Mouse (Mus musculus): ENCODE data around the gene Ubash3a. TPM values are rescaled to one million over a fixed set of nuclear protein-coding genes. Genes with fewer than 3 reads are reported as not detected.
"Not testable (repeated sequence)": the region's sequence is repeated elsewhere in the genome, so short reads cannot be mapped to it uniquely, and the experiment has no call there.

Gene Ubash3a
- polyA plus RNA-seq, 3 experiments from 2014 or later = 224 to 328 (median 255) TPM

DNA sequence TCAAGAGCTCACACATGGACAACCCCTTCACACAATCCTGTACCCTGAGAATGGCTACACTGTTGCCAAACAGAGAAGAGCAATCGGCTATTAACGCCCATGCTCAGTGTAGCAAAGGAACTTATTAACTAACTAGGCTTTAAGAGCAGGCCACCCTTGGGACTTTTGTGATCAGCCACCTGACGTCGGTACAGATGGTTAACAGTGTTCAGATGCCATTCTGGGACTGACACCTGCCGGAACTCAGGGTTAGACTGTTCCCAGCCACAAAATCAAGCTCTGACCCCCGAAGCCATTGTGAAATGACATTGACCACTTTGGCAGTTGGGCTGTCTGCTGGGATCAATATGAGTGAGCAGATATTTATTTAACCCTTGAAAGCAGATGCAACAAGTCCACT, 53.7 kb downstream of the Ubash3a start:
- ATAC-seq = no peak

GRCm38 (mm10) chr17:31262715-31263114, 55.0 kb downstream of the Ubash3a start:
- no peak for ATAC-seq

DNA sequence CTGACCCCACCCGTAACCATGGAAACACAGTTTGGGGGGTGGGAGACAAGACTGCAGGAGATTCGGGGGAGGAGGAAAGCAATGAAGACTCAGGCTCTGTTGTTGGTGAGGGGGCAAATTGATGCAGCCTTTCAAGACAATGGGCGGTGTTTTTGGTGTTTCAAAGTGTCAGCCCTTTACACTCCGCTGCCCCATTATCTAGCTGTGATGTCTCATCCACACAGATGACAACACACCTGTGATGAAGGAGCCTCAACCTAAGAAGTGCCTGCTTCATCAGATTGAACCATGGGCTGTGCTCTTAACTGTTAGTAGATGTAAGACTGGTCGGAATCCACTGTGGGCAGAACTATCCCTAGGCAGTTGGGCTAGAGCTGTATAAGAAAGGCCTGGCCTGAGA, 56.1 kb downstream of the Ubash3a start:
- no peak for ATAC-seq

DNA sequence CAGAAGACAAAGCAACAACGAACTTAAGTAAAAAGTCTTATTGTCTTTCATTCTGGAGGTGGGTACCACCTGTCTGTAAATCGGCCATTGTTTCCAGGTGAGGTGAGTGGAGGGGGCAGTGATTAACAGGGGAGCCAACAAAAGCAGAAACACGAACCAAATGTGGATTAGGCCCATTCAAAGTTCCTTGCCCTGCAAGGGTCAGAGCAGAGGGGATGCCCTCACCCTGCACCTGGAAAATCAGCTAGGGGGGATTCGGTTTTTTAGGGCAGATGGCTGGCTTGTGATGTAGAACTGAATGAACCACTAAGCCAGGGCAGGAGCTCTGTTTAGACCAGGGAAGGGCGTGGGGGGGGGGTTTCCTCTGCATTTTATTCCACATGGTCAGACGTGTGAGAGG, 56.7 kb downstream of the Ubash3a start:
- ATAC-seq = no peak

DNA sequence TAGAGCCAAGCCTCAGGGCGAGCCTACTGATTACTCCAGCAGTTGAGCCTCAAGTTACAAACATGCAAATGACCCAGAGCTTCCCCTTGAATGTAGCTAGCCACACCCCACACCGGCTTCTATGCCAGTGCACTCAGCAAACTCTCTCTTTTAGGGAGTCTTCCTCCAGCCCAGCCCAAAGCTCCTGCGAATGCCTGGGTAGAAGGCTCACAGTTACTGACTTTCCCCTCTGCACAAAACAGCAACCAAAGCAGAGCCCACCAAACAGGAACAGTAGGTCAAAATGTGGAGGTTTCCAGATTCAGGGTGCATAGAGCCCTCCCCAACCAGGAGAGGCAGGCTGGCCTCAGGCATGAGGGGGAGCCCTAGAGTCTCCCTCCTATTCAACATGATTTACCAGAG, 57.5 kb downstream of the Ubash3a start:
- no peak for ATAC-seq

DNA sequence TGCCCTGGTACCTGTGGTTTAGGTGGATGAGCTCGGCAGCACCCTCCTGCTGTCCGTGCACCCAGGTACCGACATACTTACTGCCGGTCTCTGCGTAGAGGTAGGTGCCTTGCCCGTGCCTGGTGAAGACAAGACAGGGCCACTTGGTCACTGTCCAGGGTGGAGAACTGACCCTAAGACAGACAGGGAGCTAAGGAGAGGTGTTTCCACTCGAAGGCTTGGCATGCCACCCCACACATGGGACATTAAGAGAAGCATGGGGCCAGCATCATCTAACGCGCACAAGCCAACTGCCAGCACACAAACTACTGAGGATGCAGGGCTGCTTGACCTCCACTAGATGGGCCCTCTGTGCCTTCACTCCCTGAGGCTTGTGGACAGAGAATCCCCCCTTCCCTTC, 58.2 kb downstream of the Ubash3a start:
- no peak for ATAC-seq

GRCm38 (mm10) chr17:31266321-31266950, 58.8 kb downstream of the Ubash3a start:
- no peak for ATAC-seq

DNA sequence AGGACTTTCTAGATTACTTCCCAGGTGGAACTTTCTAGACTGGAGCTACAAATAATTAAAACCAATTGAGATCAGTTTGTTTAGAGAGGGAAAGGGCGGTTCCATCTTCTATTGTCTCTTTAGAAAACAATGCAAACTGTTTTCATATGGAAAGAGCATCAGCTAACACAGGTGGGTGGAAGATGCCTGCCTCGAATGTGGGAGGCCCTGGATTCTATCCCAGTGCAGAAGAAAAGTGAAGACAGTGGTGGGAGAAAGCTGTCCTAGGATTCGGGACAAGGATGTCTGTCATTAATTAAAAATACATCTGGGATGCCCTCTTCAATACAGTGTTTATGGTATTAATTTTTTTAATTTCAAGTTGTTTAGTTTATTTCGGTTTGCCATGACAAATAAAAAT, 59.5 kb downstream of the Ubash3a start:
- ATAC-seq = no peak

GRCm38 (mm10) chr17:31267603-31268002, 59.9 kb downstream of the Ubash3a start:
- ATAC-seq = no peak

DNA sequence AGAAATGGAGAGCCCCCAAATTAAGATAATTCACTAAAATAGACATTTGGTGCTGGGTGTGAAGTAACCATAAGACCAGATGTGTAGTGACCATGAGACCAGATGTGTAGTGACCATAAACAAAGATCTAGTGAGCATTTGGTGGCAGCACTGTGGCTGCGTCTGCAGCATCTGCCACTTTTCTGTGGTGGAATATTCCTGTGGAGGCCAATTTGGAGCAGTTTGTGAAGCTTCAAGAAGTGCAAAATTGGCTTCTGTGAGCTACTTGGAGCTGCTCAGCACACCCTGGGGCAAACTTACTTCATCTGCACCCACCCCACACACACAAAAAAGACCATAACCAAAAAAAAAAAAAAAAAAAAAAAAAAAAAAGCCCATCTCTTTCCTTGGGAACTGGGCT, 60.3 kb downstream of the Ubash3a start:
- ATAC-seq = no peak

DNA sequence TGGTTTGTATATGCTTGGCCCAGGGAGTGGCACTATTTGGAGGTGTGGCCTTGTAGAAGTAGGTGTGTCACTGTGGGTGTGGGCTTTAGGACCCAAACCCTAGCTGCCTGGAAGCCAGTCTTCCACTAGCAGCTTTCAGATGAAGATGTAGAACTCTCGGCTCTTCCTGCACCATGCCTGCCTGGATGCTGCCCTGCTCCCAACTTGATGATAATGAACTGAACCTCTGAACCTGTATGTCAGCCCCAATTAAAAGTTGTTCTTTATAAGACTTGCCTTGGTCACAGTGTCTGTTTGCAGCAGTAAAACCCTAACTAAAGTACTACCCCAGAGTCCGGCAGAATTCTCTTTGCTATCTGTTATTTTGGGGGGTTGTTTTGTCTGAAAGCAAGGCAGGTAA, 62.1 kb downstream of the Ubash3a start:
- no peak for ATAC-seq

DNA sequence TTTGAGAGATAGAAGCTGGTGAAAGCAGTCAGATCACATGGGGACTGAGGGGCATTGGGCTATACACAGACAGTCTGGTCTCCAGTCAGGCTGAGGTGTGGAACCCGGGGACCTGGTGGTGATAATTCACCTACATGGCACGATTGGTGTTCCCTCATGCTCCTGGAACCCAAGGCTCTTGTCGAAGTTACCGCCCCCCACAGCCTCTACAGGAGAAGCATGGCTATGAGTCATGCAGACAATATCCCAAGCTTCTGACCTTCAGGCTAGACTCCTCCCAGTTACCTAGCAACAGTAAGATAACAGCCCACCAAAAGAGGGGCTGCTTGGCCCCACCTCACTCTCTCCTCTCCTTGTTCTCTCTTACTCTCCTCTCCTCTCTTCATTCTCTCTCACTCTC, 62.6 kb downstream of the Ubash3a start:
- ATAC-seq = no peak

GRCm38 (mm10) chr17:31270736-31271135, 63.1 kb downstream of the Ubash3a start:
- not testable (repeated sequence) for ATAC-seq

DNA sequence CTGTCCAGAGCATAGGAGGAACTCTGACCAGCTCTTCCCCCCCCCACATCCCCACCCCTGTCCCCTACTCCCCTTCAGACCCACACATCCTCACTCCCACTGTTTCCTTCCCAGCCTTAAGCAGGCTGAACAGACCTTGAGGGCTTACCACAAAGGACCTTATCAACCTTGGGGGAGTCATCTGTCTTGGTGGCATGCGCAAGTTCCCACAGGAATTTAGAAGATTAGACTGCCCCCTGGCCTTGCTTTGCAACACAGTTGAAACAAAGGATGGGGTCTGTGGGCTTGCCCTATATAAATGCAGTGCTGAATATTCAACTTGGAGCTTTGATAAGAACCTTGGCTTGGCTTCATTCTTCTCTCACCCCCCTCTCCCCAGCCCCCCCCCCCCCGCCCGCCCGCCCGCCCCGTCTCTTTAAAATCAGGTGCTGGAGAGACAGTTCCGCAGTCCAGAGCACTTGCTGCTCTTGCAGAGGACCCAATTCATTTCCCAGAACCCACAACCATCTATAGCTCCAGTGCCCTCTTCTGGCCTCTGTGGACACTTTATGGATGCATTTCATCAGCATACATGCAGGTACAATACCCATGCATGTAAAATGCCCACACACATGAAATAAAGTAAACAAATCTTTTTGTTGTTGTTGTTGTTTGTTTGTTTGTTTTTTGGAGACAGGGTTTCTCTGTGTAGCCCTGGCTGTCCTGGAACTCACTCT, 63.6 kb downstream of the Ubash3a start:
- ATAC-seq = no peak

DNA sequence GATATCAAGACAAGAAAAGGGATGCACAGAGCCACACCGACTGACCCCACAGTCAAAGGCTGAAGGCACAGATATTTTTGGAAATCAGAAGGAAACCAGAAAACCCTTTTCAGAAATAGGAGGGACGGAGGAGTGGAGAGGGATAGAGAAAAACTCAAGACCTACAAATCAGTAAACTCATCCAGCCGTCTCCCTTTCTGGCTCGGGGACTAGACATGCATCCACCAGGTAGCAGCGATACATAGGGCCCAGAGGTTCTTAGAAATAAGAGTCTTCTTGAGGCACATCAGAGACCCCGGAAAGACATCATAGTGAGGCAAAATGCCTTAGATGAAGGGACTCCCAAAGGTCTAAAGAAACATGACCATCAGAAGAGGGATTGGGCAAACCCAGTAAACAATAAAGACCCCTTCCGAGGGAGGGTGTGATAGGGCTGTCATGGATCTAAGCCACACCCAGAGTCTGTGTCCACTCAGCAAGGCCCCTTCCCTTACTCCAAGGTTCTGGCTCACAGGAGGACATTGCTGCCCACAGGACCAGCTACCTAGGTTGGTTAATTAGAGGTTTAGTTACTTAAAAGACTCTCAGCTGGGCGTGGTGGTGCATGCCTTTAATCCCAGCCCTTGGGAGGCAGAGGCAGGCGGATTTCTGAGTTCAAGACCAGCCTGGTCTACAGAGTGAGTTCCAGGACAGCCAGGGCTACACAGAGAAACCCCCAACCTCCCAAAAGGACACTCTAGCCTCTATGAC, 64.9 kb downstream of the Ubash3a start:
- ATAC-seq = no peak

DNA sequence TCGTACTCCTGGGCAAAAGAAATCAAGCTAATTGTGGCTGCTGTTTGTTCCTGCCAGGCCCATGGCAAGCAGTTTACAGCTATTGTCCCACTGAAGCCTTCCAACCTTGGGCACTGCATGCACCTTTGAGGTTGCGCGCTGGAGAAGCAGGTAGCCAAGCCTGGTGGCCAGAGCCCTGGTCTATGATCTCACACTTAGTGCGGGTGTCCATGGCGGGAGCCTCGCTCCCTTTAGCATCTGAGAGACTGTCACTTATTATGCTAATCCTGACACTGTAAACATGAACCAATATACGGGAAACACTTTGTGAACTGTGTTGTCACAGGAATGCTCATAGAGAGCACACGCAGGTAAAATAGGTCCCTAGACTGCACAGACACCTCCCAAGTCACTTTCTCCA, 66.0 kb downstream of the Ubash3a start:
- ATAC-seq = no peak

DNA sequence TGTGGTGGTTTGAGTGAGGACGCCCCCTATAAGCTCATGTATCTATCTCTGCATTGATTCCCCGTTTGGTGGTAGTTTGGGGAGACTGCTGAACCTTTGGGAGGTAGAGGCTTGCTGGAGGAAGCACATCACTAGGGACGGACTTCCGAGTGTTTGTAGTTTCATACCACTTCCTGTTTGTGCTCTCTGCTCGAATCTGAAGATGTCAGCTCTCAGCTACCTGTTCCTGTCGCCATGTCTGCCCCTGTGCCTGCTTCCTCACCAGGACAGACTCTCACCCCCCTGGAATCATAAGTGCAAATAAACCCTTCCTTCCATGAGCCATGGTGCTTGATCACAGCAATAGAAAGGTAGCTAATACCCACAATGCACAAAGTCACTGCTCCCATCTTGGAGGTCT, 67.5 kb downstream of the Ubash3a start:
- ATAC-seq = no peak

DNA sequence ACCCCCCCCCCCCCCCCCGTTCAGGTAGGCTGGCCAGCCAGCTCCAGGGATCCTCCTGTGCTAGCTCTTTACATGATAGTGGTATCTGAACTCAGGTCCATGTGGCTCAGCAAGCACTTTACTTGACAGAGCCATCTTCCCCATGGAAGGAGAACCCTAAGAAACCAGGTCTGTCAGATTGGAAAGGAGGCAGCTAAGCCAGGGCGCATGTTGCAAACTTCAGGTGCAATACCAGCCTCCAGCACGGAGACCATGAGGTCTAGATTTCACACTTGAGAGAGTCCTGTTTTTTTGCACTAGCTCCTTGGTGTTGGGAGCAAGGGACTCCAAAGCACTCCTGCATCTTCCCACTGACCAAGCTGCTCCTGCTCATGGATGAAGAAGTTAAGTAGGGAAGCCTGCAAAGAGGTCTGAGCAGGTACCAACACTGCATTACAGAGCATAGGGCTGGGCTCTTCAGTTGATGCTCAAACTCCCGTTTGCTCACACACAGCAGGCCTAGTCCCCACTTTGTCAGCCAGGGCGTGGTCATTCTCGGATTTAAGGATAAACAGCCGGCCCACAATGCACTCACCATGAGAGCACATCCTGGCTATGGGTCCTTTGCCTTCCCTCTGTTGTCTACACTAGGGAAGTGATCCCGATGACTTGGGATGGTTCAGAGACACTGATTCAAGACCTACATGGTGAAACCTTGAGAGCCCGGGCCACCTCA, 68.7 kb downstream of the Ubash3a start:
- no peak for ATAC-seq

DNA sequence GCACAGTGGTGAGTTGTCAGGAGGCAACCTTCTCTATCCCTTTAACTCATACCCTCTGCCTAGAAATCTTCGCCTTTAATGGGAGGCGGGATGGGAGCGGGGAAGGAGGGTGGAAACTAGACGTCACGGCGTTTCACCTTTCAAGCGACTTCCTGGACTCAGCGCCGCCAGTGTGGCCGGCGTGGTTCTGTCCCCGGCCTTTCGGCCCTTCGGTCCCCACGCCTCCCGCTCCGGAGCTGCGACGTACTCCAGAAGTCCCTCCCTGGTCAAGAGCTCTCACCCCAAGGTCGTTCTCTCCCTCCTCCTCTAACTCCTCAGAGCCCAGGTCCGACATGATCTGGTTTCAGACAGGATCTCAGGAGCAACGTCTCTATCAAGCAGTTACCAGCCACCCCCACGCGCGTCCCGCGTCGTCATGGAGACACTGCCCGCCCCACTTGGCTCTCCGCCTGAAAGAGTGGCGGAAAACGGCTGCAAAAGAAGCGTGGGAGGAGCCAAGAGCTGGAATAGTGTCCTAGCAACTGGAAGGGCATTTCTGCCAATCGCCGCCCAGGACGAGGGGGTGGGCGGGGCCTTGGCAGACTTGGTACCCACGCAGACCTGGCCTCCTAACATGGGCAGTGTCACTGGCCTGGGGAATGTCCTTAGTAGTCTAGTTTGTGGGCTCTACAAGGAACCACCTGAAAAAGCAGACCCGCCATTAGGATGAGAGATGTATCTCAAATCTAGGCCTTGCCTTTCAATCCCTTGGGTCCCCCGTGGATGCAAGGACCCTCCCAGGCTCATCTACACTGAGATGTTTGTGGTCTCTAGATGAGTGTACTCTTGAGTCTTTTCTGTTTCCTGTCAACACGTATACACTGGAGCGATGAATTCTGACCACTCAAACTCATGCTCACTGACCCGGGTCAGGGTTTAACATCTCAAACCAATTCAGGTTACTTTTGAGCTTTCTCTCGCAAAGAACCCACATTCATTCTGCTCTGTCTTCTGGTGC, 69.5 kb downstream of the Ubash3a start, which contains the start of gene Rsph1:
TSS of gene Rsph1 (minus strand) at position 462 of the 997 bp plus-strand sequence.
- ATAC-seq = peak; percentile 95

GRCm38 (mm10) chr17:31277931-31278330, 70.3 kb downstream of the Ubash3a start:
- ATAC-seq = no peak

DNA sequence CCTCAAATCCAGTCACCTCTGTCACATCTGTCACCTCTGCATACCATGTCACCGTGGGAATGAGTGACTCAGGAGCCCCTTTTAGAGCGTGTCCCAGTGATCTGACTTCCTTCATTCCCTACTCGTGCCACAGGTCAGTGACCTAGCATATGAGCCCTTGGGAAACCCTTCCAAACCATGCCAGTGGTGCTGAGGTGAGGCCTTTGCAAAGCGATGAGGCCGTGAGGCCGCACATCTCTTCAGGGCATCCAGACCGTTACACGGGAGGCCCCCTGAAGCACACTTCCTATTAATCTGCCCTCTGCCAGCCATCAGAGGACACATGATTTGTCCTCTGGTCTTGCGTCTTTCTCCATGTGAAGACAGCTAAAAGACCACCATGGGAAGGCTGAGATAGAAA, 71.9 kb downstream of the Ubash3a start:
- no peak for ATAC-seq

GRCm38 (mm10) chr17:31280269-31280668, 72.6 kb downstream of the Ubash3a start:
- ATAC-seq = no peak
